28 mouse cellular contexts compared by ENCODE assay signal in genomic region chr15:8161841-8162240, GRCm38 (mm10).
"Had no signal": no experiment of that assay in that cellular context is flagged by ENCODE, and none has a peak within 500 bp of the region (broad histone marks: within the 10 kb centered on the region; RNA-seq: fewer than 3 reads in every experiment).

No protein-coding gene starts in this region.

- H3K27me3 ChIP-seq: heart, embryonic 12.5 days; hindbrain, embryonic 12.5 days; intestine, embryonic 15.5 days; kidney, embryonic 15.5 days; limb, embryonic 12.5 days; liver, embryonic 13.5 days; liver, embryonic 15.5 days had no signal

- H3K4me3 ChIP-seq: heart, adult 2 months; heart, embryonic 12.5 days; hindbrain, embryonic 10.5 days; hindbrain, embryonic 12.5 days; intestine, embryonic 15.5 days; kidney, embryonic 15.5 days; left cerebral cortex, adult 2 months; limb, embryonic 10.5 days; limb, embryonic 12.5 days; liver, embryonic 13.5 days; liver, embryonic 15.5 days had no signal

- H3K36me3 ChIP-seq: intestine, embryonic 15.5 days had no signal

- H3K9me3 ChIP-seq: heart, embryonic 12.5 days; hindbrain, embryonic 10.5 days; hindbrain, embryonic 12.5 days; intestine, embryonic 15.5 days; kidney, embryonic 15.5 days; limb, embryonic 10.5 days; liver, embryonic 13.5 days; liver, embryonic 15.5 days had no signal

- H3K4me2 ChIP-seq: heart, embryonic 12.5 days; hindbrain, embryonic 12.5 days; hindbrain, embryonic 14.5 days; intestine, embryonic 15.5 days; kidney, embryonic 15.5 days; limb, embryonic 12.5 days; liver, embryonic 11.5 days; liver, embryonic 13.5 days; liver, embryonic 15.5 days had no signal

- DNase-seq: gastrocnemius, postnatal 14 days; gastrocnemius, postnatal 36 days; heart, adult 11 months; heart, adult 2 months; heart, postnatal 10 days; heart, postnatal 4 days; kidney, adult 11 months; kidney, adult 2 months; kidney, adult 9 months; kidney, postnatal 14 days; kidney, postnatal 36 days; liver; liver, embryonic 13.5 days; liver, postnatal 0 days had no signal

- H3K27ac ChIP-seq: heart, adult 2 months; hindbrain, embryonic 10.5 days; hindbrain, embryonic 12.5 days; hindbrain, embryonic 14.5 days; intestine, embryonic 15.5 days; kidney, embryonic 15.5 days; kidney, postnatal 0 days; left cerebral cortex, adult 2 months; limb, embryonic 10.5 days; limb, embryonic 12.5 days; liver, embryonic 13.5 days; liver, embryonic 15.5 days had no signal

- ATAC-seq: hindbrain, embryonic 16.5 days; inflammation-experienced regulatory T-cells, adult 6 months; intestine, embryonic 15.5 days; liver, postnatal 0 days had no signal

- H3K4me1 ChIP-seq: heart, embryonic 12.5 days; hindbrain, embryonic 10.5 days; hindbrain, embryonic 12.5 days; intestine, embryonic 15.5 days; kidney, embryonic 15.5 days; limb, embryonic 10.5 days; limb, embryonic 12.5 days; liver, embryonic 13.5 days; liver, embryonic 15.5 days had no signal

- H3K9ac ChIP-seq: heart, embryonic 12.5 days; hindbrain, embryonic 12.5 days; hindbrain, embryonic 14.5 days; intestine, embryonic 15.5 days; kidney, embryonic 15.5 days; limb, embryonic 12.5 days; liver, embryonic 13.5 days; liver, embryonic 15.5 days; liver, postnatal 0 days had no signal
